Mouse (Mus musculus) forebrain, postnatal 0 days (tissue): Measurements from ENCODE around the gene Ube3c. TPM values are rescaled to one million over a fixed set of nuclear protein-coding genes. Genes with fewer than 3 reads are reported as not detected.

Source experiments
- ATAC-seq: fragments of 200-750 bp; cut with Nextera tagmentation; 2 replicates; pipeline ENCODE4 v1.8.0; 2017; ENCODE audit warnings: mild to moderate bottlenecking, moderate library complexity
- DNase-seq: peaks from one replicate; pipeline ENCODE4 v3.0.0-alpha.2; 2015
- H3K27ac ChIP-seq: fragments of 300-500 bp; sonication (generic); 2 replicates; pipeline ENCODE4 v1.5.1; 2014; ENCODE audit warnings: low read depth, mild to moderate bottlenecking, antibody characterized with exemption, low read length, moderate library complexity, mixed read lengths
- H3K27me3 ChIP-seq: fragments of 300-500 bp; sonication (generic); 2 replicates; pipeline ENCODE4 v1.6.1; 2014; ENCODE audit warnings: mild to moderate bottlenecking, low read length, mixed read lengths; ENCODE audit not compliant: insufficient read depth
- H3K36me3 ChIP-seq: fragments of 300-500 bp; sonication (generic); 2 replicates; pipeline ENCODE4 v1.6.1; 2014; ENCODE audit warnings: mild to moderate bottlenecking, moderate library complexity; ENCODE audit not compliant: insufficient read depth
- H3K4me1 ChIP-seq: fragments of 300-500 bp; sonication (generic); 2 replicates; pipeline ENCODE4 v1.6.1; 2014; ENCODE audit warnings: antibody characterized with exemption; ENCODE audit not compliant: insufficient read depth
- H3K4me2 ChIP-seq: fragments of 300-500 bp; sonication (generic); 2 replicates; pipeline ENCODE4 v1.6.1; 2014; ENCODE audit warnings: low read depth, mild to moderate bottlenecking, moderate library complexity
- H3K4me3 ChIP-seq: fragments of 300-500 bp; sonication (generic); 2 replicates; pipeline ENCODE4 v1.5.1; 2014; ENCODE audit warnings: low read depth, low read length, mixed read lengths
- H3K9ac ChIP-seq: fragments of 300-500 bp; sonication (generic); 2 replicates; pipeline ENCODE4 v1.6.1; 2014; ENCODE audit warnings: mild to moderate bottlenecking
- H3K9me3 ChIP-seq: fragments of 300-500 bp; sonication (generic); 2 replicates; pipeline ENCODE4 v1.6.1; 2016; ENCODE audit warnings: low read length
- CTCF ChIP-seq: sonication (generic); IDR thresholded peaks from 2 replicates; pipeline ENCODE4 v1.5.1; 2016; ENCODE audit warnings: antibody characterized with exemption, control low read depth, low read depth
- WGBS: fragments of 180-500 bp; shearing (Covaris S2); extraction: QIAGEN DNeasy Blood & Tissue Kit; methylation state at CpG from one replicate; pipeline ENCODE4 v1.1.7; 2014; 5-methylcytosine and 5-hydroxymethylcytosine counted together
- polyA plus RNA-seq: library from polyadenylated mRNA; unstranded; fragments of >200 nt; fragmentation: Nextera tagmentation; extraction: Ambion mirVana; gene quantifications from 2 replicates; pipeline ENCODE4 v1.2.1, GENCODE M21; 2015
- total RNA-seq: library from RNA; depleted of rRNA; stranded (reverse); fragments of >200 nt; gene quantifications from 2 replicates; pipeline ENCODE4 v1.2.3, GENCODE M21; 2014

Gene Ube3c
- total and polyA plus RNA-seq, 2 experiments from 2014 or later = 33.0 to 95.6 TPM

GRCm38 (mm10) chr5:29672551-29672950, 103.5 kb downstream of the Ube3c start:
- no peaks in the 10 kb centered on the region for H3K4me1 ChIP-seq
- no peaks in the 10 kb centered on the region for H3K27me3 ChIP-seq
- no peaks in the 10 kb centered on the region for H3K9me3 ChIP-seq
- no peak overlapping the region for H3K4me2 ChIP-seq
- WGBS = 97% methylated on average over 4 of the region's 4 CpGs
- no peak overlapping the region for H3K9ac ChIP-seq
- H3K27ac ChIP-seq = no peak overlapping the region
- peaks cover 67% of the 10 kb centered on the region for H3K36me3 ChIP-seq
- DNase-seq (no peak), ATAC-seq (no peak)
- no peak for TF ChIP-seq CTCF
- no peak overlapping the region for H3K4me3 ChIP-seq

- H3K4me2 ChIP-seq = no peak overlapping the region
- H3K4me1 ChIP-seq = no peaks in the 10 kb centered on the region
- H3K36me3 ChIP-seq = peaks cover 53% of the 10 kb centered on the region
- no peak overlapping the region for H3K9ac ChIP-seq
- H3K4me3 ChIP-seq = no peak overlapping the region
- H3K9me3 ChIP-seq = no peaks in the 10 kb centered on the region
- no peak for TF ChIP-seq CTCF
- 92% methylated on average over 4 of the region's 4 CpGs for WGBS
- no peaks in the 10 kb centered on the region for H3K27me3 ChIP-seq
- H3K27ac ChIP-seq = no peak overlapping the region
- no peak for DNase-seq
- no peak for ATAC-seq
Observed at GRCm38 (mm10) chr5:29674305-29674704, 105.3 kb downstream of the Ube3c start.

- H3K4me3 ChIP-seq = no peak overlapping the region
- no peak overlapping the region for H3K9ac ChIP-seq
- ATAC-seq (no peak), DNase-seq (no peak)
- no peak for TF ChIP-seq CTCF
- WGBS = 95% methylated on average over 3 of the region's 3 CpGs
- H3K27me3 ChIP-seq = no peaks in the 10 kb centered on the region
- no peaks in the 10 kb centered on the region for H3K9me3 ChIP-seq
- H3K4me2 ChIP-seq = no peak overlapping the region
- peaks cover 35% of the 10 kb centered on the region for H3K36me3 ChIP-seq
- H3K27ac ChIP-seq = no peak overlapping the region
- H3K4me1 ChIP-seq = no peaks in the 10 kb centered on the region
Observed at GRCm38 (mm10) chr5:29676445-29676844, 107.4 kb downstream of the Ube3c start.

- Histone ChIP-seq H3K4me3 (no peak overlapping the region), H3K27ac (no peak overlapping the region), H3K4me2 (no peak overlapping the region), H3K27me3 (no peaks in the 10 kb centered on the region), H3K36me3 (no peaks in the 10 kb centered on the region), H3K4me1 (no peaks in the 10 kb centered on the region), H3K9ac (no peak overlapping the region), H3K9me3 (no peaks in the 10 kb centered on the region)
- TF ChIP-seq CTCF = no peak
- WGBS = 85% methylated on average over 4 of the region's 4 CpGs
- no peak for ATAC-seq
- no peak for DNase-seq
Observed at GRCm38 (mm10) chr5:29685085-29685484, 116.0 kb downstream of the Ube3c start.

- peak; percentile 68 for TF ChIP-seq CTCF
- WGBS = 50% methylated on average over 3 of the region's 3 CpGs
- DNase-seq = peak; percentile 15
Observed at GRCm38 (mm10) chr5:29687671-29688070, 118.6 kb downstream of the Ube3c start.

GRCm38 (mm10) chr5:29688352-29688751, 119.3 kb downstream of the Ube3c start:
- no peak overlapping the region for H3K9ac ChIP-seq
- ATAC-seq (no peak), DNase-seq (no peak)
- H3K4me2 ChIP-seq = no peak overlapping the region
- no peak overlapping the region for H3K4me3 ChIP-seq
- no peaks in the 10 kb centered on the region for H3K27me3 ChIP-seq
- WGBS = 64% methylated on average over 7 of the region's 7 CpGs
- TF ChIP-seq CTCF = no peak; the same call in 1 of the 2 replicates
- no peaks in the 10 kb centered on the region for H3K4me1 ChIP-seq
- no peak overlapping the region for H3K27ac ChIP-seq
- no peaks in the 10 kb centered on the region for H3K9me3 ChIP-seq
- H3K36me3 ChIP-seq = no peaks in the 10 kb centered on the region

More at GRCm38 (mm10) chr5:29687671-29688070, 118.6 kb downstream of the Ube3c start:
- H3K9me3 ChIP-seq = no peaks in the 10 kb centered on the region
- H3K4me2 ChIP-seq = no peak overlapping the region
- no peaks in the 10 kb centered on the region for H3K36me3 ChIP-seq
- H3K9ac ChIP-seq = no peak overlapping the region
- no peak overlapping the region for H3K4me3 ChIP-seq
- no peaks in the 10 kb centered on the region for H3K4me1 ChIP-seq
- no peaks in the 10 kb centered on the region for H3K27me3 ChIP-seq
- peak; percentile 65 for ATAC-seq
- H3K27ac ChIP-seq = no peak overlapping the region

- Histone ChIP-seq H3K4me1 (no peaks in the 10 kb centered on the region), H3K36me3 (no peaks in the 10 kb centered on the region), H3K9ac (no peak overlapping the region), H3K4me2 (no peak overlapping the region), H3K27me3 (no peaks in the 10 kb centered on the region), H3K9me3 (no peaks in the 10 kb centered on the region), H3K4me3 (no peak overlapping the region), H3K27ac (no peak overlapping the region)
- WGBS = 85% methylated on average over 4 of the region's 4 CpGs
- no peak for TF ChIP-seq CTCF
- no peak for DNase-seq
- no peak for ATAC-seq
Observed at GRCm38 (mm10) chr5:29698493-29698892, 129.5 kb downstream of the Ube3c start.
